Mouse (Mus musculus) layer of hippocampus, postnatal 10 days (tissue): ENCODE measurements around the gene Mbtd1. TPM values are rescaled to one million over a fixed set of nuclear protein-coding genes. Genes with fewer than 3 reads are reported as not detected.

Experiments
- DNase-seq, 2 experiments: peaks; one replicate each; pipeline ENCODE4 v3.0.0; 2021; ENCODE audit warnings: low spot score in 2 of 2
- total RNA-seq, 2 experiments: library from RNA; stranded (reverse); gene quantifications; 2 replicates each; pipeline ENCODE4 v1.2.3; 2021

The Mbtd1 gene
- total RNA-seq, 2 experiments from 2014 or later: 35.4 to 41.0 TPM

DNA sequence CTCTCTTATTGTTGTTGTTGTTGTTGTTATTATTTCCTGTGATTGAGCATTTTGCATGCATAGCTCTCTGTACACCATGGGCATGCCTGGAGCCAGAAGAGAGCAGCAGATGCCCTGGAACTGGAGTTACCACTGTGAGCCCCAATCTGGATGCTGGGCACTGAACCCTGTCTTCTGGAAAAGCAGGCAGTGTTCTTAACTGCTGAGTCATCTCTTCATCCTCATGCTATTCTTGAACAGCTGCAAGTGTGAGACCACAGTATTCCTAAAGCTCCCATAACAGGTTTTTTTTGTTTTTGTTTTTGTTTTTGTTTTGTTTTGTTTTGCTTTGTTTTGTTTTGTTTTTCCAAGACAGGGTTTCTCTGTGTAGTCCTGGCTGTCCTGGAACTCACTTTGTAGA, 100.6 kb downstream of the Mbtd1 start:
- DNase-seq: no peak

DNA sequence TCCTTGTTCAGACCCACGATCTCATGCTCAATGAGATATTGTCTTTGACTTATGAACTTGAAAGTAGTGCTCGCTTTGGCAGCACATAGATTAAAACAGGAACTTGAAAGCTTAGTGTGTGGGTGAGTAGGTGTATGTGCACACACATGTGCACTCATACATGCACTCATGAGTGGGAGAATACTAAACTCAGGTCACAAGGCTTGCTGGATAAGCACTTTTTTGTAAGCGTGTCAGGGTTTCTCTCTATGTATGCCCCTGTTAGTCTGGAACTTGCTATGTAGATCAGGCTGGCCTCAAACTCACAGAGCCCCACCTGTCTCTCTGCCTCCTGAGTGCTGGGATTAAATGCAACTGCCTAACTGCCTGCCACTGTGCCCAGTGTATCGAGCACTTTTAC, 101.4 kb downstream of the Mbtd1 start:
- DNase-seq: no peak

DNA sequence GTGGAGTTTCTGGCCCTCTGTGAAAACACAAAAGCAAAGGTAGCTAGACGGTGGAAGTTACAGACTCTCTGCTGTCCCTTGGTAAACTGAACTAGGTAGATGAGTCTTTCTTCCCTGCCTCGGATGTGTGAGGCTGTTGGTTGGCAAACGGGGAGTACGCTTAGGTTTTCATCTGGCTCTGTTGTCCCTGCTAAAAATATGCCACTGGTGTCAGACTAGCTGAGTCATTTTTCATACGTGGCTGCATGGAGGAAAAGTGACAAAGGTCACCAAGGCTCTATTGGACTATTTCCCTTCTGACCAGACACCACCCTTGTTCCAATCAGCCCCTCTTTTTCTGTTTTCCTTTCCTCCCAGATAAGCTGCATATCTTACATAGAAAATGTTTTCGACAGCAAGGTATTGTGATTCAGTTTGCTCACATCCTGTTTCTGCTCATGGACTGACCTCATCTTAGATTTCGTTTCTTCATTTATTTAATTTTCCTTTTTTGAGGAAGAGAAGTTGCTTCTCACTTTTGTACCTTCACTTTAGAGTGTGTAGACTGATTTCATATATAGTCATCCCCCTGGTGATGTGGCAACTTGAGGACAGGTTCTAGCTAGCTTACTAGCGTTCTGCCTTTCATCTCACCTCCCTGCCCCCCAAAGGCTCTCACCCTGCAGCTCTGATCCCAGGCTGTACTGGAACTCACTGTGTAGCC, 102.1 kb downstream of the Mbtd1 start:
- DNase-seq: no peak

DNA sequence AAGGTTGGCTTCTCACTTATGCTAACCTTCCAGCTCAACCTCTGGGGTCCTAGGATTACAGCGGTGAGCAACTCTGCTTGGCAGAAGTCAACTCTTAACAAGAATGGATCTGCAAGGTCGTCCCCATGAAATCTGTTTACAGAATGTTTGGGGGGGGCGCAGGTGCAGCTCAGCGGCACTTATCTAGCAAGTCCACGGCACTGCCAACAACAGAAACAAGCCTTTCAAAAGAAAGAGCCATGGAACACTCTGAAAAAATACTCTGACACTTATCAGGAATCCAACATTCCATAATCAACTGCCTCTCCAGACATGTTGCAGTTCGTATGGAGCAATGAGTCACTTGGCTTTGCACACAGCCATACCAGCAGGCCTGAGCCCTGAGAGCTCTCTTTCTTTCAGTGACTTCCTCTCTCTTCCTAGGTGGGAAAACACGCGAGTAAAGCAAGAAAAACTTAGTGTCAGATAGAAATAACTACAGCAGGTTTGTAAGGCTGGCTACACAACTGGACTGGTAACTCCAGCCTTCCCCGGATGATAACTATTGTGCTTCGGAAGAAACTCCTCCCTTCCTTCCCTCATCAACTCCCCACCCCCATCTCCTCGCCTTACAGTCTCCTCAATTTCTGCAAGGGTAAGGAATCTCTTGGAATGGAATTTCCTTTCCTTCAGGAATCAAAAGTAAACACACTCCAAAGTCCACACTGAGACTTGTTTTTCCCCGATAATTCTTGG, 102.8 kb downstream of the Mbtd1 start:
- no peak for DNase-seq

DNA sequence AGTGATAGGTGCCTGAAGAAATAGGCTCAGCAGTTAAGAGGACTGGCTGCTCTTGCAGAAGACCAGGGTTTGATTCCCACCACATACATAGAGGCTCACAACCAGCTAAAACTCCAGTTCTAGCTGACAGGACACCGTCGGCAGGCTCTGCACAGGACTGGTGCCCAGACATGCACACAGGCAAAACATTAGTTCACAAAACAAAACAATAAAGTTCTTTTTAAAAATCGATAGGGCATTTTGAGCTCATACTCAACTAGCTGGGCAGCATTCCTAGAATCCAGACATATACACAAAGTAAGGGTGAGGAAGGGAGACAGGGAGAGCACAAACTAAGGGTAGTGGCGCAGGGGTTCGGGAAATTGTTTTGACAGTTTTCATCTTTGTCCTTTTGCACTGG, 108.9 kb downstream of the Mbtd1 start:
- no peak for DNase-seq

DNA sequence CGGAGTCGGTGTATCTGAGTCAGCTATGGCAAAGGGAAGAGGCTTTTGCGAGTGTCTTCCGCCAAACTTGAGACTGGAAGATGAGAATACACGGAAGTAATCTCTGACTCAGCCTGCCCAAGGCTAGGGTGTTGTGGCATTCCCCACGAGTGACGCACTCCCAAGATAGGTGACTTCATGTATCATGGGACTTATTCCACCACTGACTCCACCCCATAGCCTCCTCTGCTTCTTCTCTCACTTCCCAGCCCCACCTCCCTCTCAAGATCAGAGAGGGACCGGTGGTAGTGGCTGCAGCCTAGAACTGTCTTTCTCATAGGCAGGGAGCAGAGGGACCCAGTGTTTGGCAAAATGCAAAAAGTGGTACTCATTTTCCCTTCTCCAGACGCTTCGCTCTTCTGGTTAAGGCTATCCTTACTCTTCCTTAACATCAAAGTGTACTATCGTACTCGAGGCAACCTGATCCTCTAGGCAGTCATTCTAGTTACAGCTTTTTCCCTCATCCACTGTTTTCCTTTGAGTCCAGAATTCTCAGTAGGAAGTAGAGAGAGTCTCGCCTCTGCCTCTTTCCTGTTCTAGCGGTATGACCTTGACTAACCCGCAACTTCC, 109.6 kb downstream of the Mbtd1 start:
- DNase-seq: peak; percentile 44 to 60

DNA sequence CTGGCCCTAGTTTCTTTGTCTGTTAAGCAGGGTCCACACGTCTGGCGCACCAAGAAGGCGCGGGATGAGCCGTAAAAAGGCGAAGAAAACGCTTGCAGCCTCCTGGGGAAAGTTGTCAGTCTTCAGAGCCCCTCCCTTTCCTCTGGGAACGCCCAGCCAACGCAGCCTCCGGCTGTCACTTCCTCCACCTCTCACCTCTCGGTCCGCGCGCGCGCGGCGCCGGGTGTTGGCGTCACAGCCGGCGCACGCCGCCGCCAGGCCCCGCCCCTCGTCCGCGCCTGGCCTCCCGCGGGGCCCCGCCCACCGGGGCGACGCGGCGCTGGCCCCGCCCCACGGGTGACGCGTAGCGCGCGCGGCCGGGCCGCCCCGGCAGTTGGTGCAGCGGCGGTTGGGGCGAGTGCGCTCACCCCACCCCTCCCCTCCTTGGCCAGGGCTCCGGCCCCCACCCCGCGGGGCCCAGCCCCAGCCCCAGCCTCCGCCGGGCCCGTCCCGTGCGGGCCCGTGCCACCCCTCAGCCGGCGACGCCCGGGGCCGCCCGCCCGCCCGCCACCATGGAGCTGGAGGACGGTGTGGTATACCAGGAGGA, 110.2 kb downstream of the Mbtd1 start, which contains the start of gene Spag9:
Gene Spag9, plus strand, starts transcription at position 372 of the 586 bp plus-strand sequence.
- peak; percentile 84 to 91 for DNase-seq

Other genes with a start within 250 kb of the Mbtd1 start
- 10 to 100 TPM; 29.2 to 30.2 TPM for gene Utp18, start 86 bp upstream of the Mbtd1 start, total RNA-seq
- 100 to 1,000 TPM; 166 to 194 TPM for gene Nme2, start 70.4 kb downstream of the Mbtd1 start, total RNA-seq
- gene Gm20390, start 82.4 kb downstream of the Mbtd1 start, total RNA-seq: 100 to 1,000 TPM; 160 to 220 TPM
- gene Nme1, start 82.7 kb downstream of the Mbtd1 start, total RNA-seq: 100 to 1,000 TPM in 1 of 2 experiments, 10 to 100 TPM in 1; 97.6 to 113 TPM
- 100 to 1,000 TPM; 231 to 243 TPM for gene Spag9, start 110.2 kb downstream of the Mbtd1 start, total RNA-seq